ENCODE assay signal across 8 mouse cellular contexts in the genomic region with DNA sequence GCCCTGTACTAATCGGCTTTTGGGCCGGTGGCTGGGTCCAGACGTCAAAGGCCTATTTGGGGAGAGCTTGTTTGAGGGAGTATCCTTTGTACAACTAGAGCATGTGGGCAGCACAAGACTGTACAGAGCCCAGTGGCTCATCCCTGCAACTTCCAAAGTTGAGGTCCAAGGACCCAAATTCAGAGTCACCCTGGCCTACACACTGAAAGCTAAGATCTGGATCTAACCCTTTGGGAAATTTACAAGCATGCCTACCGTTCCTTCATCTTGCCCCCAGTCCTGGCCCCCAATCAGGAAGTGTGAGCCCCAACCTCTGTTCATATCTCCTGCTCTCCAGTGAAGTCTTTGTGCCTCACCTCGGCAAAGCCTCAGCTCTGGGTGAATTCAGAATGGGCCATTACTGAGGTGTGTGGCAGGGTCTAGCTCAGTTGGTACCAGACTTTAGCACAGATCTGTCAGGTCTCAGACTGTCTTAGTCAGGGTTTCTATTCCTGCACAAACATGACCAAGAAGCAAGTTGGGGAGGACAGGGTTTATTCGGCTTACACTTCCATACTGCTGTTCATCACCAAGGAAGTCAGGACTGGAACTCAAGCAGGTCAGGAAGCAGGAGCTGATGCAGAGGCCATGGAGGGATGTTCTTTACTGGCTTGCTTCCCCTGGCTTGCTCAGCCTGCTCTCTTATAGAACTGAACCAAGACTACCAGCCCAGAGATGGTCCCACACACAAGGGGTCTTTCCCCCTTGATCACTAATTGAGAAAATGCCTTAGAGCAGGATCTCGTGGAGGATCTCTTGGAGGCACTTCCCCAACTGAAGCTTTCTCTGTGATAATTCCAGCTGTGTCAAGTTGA. TPM values are rescaled to one million over a fixed set of nuclear protein-coding genes. Genes with fewer than 3 reads are reported as not detected.
DNase-seq lines count a peak whose midpoint lies in the region; ATAC-seq and TF ChIP-seq lines count a peak whose summit lies in the region.
"Not testable (repeated sequence)": the region's sequence is repeated elsewhere in the genome, so short reads cannot be mapped to it uniquely, and the experiment has no call there.

No protein-coding gene starts in this region.

- 0 out of 2 replicates have a peak overlapping the region, but pooled peaks have one; percentile 11 for H3K9ac ChIP-seq in forebrain, postnatal 0 days
- 0 out of 2 replicates have a peak overlapping the region, but pooled peaks have one; percentile 8 for H3K9ac ChIP-seq in hindbrain, embryonic 12.5 days
- H3K9ac ChIP-seq in liver, embryonic 15.5 days: not testable (repeated sequence)

- TF ChIP-seq POLR2A in myocyte (IDR thresholded peaks at IDR 0.05; ENCODE audit: insufficient read length, low read depth): peak; percentile 42
- TF ChIP-seq POLR2A in testis, adult 2 months (IDR thresholded peaks at IDR 0.05; ENCODE audit: control insufficient read depth, low read depth, low read length): not testable (repeated sequence)

- H3K27me3 ChIP-seq in forebrain, postnatal 0 days (ENCODE audit: insufficient read depth, low read length); hindbrain, embryonic 12.5 days; liver, embryonic 15.5 days; myocyte (ENCODE audit: control insufficient read depth, insufficient read depth, insufficient read length); testis, adult 2 months (ENCODE audit: control insufficient read depth, insufficient read depth, low read length): not testable (repeated sequence)

- peak; percentile 36 for ATAC-seq in forebrain, postnatal 0 days
- ATAC-seq in hindbrain, embryonic 12.5 days (ENCODE audit: low FRiP score): peak; percentile 49
- ATAC-seq in liver, embryonic 15.5 days (ENCODE audit: insufficient read depth): peak; percentile 9; the same call in 1 of the 2 replicates

- H3K4me2 ChIP-seq in forebrain, postnatal 0 days (ENCODE audit: low read depth): 0 out of 2 replicates have a peak overlapping the region, but pooled peaks have one; percentile 90
- not testable (repeated sequence) for H3K4me2 ChIP-seq in hindbrain, embryonic 12.5 days (replicated peaks)
- peak overlapping the region; percentile 16; the same call in 1 of the 2 replicates for H3K4me2 ChIP-seq in liver, embryonic 15.5 days
- H3K4me2 ChIP-seq in myocyte (ENCODE audit: low read depth): peak overlapping the region; percentile 96

- H3K9me3 ChIP-seq in forebrain, postnatal 0 days (ENCODE audit: low read length); hindbrain, embryonic 12.5 days (replicated peaks); liver, embryonic 15.5 days (replicated peaks): not testable (repeated sequence)

- WGBS in forebrain, postnatal 0 days: 27% methylated on average over 7 of the region's 7 CpGs
- WGBS in hindbrain, embryonic 12.5 days: 36% methylated on average over 7 of the region's 7 CpGs
- WGBS in liver, embryonic 15.5 days (ENCODE audit: insufficient replicate concordance): 21% methylated on average over 7 of the region's 7 CpGs

- 0 out of 2 replicates have a peak overlapping the region, but pooled peaks have one; percentile 5 for H3K27ac ChIP-seq in forebrain, postnatal 0 days (ENCODE audit: low read depth, low read length)
- peak overlapping the region; percentile 71 for H3K27ac ChIP-seq in hindbrain, embryonic 12.5 days
- H3K27ac ChIP-seq in liver, embryonic 15.5 days (replicated peaks): peak overlapping the region; percentile 93
- H3K27ac ChIP-seq in testis, adult 2 months (ENCODE audit: control insufficient read depth, insufficient read depth, low read depth, low read length): peak overlapping the region; percentile 5; the same call in 1 of the 2 replicates

- H3ac ChIP-seq in myocyte (ENCODE audit: control insufficient read depth, insufficient read length): not testable (repeated sequence)

- H3K4me3 ChIP-seq in forebrain, postnatal 0 days (ENCODE audit: low read depth, low read length); testis, adult 2 months (ENCODE audit: control insufficient read depth, low read depth, low read length): not testable (repeated sequence)
- H3K4me3 ChIP-seq in hindbrain, embryonic 12.5 days: 0 out of 2 replicates have a peak overlapping the region, but pooled peaks have one; percentile 0
- 0 out of 2 replicates have a peak overlapping the region, but pooled peaks have one; percentile 84 for H3K4me3 ChIP-seq in liver, embryonic 15.5 days (replicated peaks)
- H3K4me3 ChIP-seq in myocyte: peak overlapping the region; percentile 100

- not testable (repeated sequence) for TF ChIP-seq CTCF in forebrain, postnatal 0 days (IDR thresholded peaks at IDR 0.05; ENCODE audit: low read depth); testis, adult 2 months (IDR thresholded peaks at IDR 0.05; ENCODE audit: control insufficient read depth, insufficient read depth, insufficient replicate concordance, low read depth, low read length)

- peaks cover 42% of the 10 kb centered on the region for H3K79me2 ChIP-seq in myocyte (ENCODE audit: control insufficient read depth, insufficient read depth)

- peak; percentile 90 for DNase-seq in Muller cell, postnatal 12 days (ENCODE audit: inconsistent ontology term)
- DNase-seq in embryo, embryonic 10.5 days (ENCODE audit: low spot score): peak; percentile 37
- DNase-seq in forebrain, postnatal 0 days: not testable (repeated sequence)
- peak; percentile 35 for DNase-seq in kidney, postnatal 10 days

- peaks cover 40% of the 10 kb centered on the region for H3K36me3 ChIP-seq in forebrain, postnatal 0 days (ENCODE audit: insufficient read depth)
- H3K36me3 ChIP-seq in hindbrain, embryonic 12.5 days: peaks cover 36% of the 10 kb centered on the region
- H3K36me3 ChIP-seq in liver, embryonic 15.5 days (replicated peaks): peaks cover 44% of the 10 kb centered on the region
- peaks cover 43% of the 10 kb centered on the region for H3K36me3 ChIP-seq in myocyte (ENCODE audit: control insufficient read depth, insufficient read depth)
- not testable (repeated sequence) for H3K36me3 ChIP-seq in testis, adult 2 months (ENCODE audit: control insufficient read depth, insufficient read depth, low read length)

- H3K4me1 ChIP-seq in forebrain, postnatal 0 days (ENCODE audit: insufficient read depth); testis, adult 2 months (ENCODE audit: control insufficient read depth, insufficient read depth, low read length): not testable (repeated sequence)
- peaks cover 34% of the 10 kb centered on the region for H3K4me1 ChIP-seq in hindbrain, embryonic 12.5 days
- peaks cover 55% of the 10 kb centered on the region for H3K4me1 ChIP-seq in liver, embryonic 15.5 days (replicated peaks)

TF ChIP-seq in myocyte, 11 proteins besides CTCF, POLR2A, EP300 and RAD21:
- TF ChIP-seq POLR2AphosphoS2 (IDR thresholded peaks at IDR 0.05; ENCODE audit: insufficient read length, low read depth): peak; percentile 88
TF ChIP-seq in myocyte: peak in this region for 1; not testable (repeated sequence) for 10.

RNA-seq across cellular contexts. Expression of a gene that starts 22.9 kb away (rescaled TPM):
- 79.8 and 98.1 TPM in 2 replicates for total RNA-seq in forebrain, postnatal 0 days (2014; rRNA removed)
- 62.7 and 68.8 TPM in 2 replicates for polyA plus RNA-seq in forebrain, postnatal 0 days (2015; fragmentation: Nextera tagmentation; extraction: Ambion mirVana)
- 71.8 and 73.7 TPM in 2 replicates for polyA plus RNA-seq in hindbrain, embryonic 12.5 days (2016; fragmentation: Nextera tagmentation; extraction: Ambion mirVana)
- polyA plus RNA-seq in liver, embryonic 15.5 days (2015; fragmentation: Nextera tagmentation; extraction: Ambion mirVana): 21.1 and 24.4 TPM in 2 replicates
- polyA plus RNA-seq in myocyte (2012; fragmentation: generic; extraction: Trizol): 73.5 TPM
- 43.1 and 46.7 TPM in 2 replicates for polyA plus RNA-seq in testis, adult 2 months (2012; rRNA removed)

RNA-seq across cellular contexts. Expression of a gene that starts 53.4 kb away (rescaled TPM):
- total RNA-seq in forebrain, postnatal 0 days (2014; rRNA removed): 21.3 and 22.7 TPM in 2 replicates
- polyA plus RNA-seq in forebrain, postnatal 0 days (2015; fragmentation: Nextera tagmentation; extraction: Ambion mirVana): 5.9 and 12.4 TPM in 2 replicates
- polyA plus RNA-seq in hindbrain, embryonic 12.5 days (2016; fragmentation: Nextera tagmentation; extraction: Ambion mirVana): 13.8 and 16.6 TPM in 2 replicates
- 1.2 and 3.4 TPM in 2 replicates for polyA plus RNA-seq in liver, embryonic 15.5 days (2015; fragmentation: Nextera tagmentation; extraction: Ambion mirVana)
- polyA plus RNA-seq in myocyte (2012; fragmentation: generic; extraction: Trizol): 100 TPM
- 7.6 and 8.1 TPM in 2 replicates for polyA plus RNA-seq in testis, adult 2 months (2012; rRNA removed)

Comparison
In these comparisons a context has a peak if more than half of its experiments do, and no peak if none do; other contexts are left out.
1. H3K27ac ChIP-seq: peak in every context shown above with its lines; median percentile 93 in liver, embryonic 15.5 days; 71 in hindbrain, embryonic 12.5 days; 5 in forebrain, postnatal 0 days; 5 in testis, adult 2 months.